Mouse (Mus musculus): ENCODE data around the gene Kdm1b. TPM values are rescaled to one million over a fixed set of nuclear protein-coding genes. Genes with fewer than 3 reads are reported as not detected.
A peak's percentile ranks its signal among the peaks of the same experiment; 100 is the strongest.

Kdm1b gene
- polyA plus RNA-seq, 1 experiment from 2014 or later = 4.8 TPM

DNA sequence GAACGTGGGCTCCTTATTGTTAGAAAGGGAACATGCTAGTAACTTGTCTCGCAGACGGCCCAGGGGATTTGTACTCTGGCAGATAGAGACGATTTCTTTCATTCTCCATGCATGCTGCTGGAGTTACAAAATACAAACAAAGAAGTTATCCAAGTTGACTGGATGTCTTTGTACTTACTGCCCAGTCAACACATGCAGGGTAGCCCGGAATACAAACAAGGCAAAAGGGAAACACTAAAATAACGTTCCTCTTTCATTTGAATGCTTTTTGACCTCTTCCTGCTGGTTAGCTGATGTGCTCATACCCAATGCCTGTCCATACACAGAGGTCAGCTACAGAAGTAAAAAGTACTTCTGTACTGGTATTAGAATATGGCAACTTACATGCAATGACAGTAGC is 5.4 kb upstream of the Kdm1b start:
- H3K4me2 ChIP-seq = no peak overlapping the region
- peaks cover 4% of the 10 kb centered on the region; the same call in 1 of the 2 replicates for H3K4me1 ChIP-seq
- H3K27ac ChIP-seq = no peak overlapping the region
- no peaks in the 10 kb centered on the region for H3K36me3 ChIP-seq
- H3K9me3 ChIP-seq (replicated peaks) = no peaks in the 10 kb centered on the region
- no peaks in the 10 kb centered on the region for H3K27me3 ChIP-seq (replicated peaks)
- no peak for ATAC-seq
- 63% methylated on average over 6 of the region's 6 CpGs for WGBS (ENCODE audit: insufficient replicate concordance)
- H3K9ac ChIP-seq = no peak overlapping the region
- H3K4me3 ChIP-seq = no peak overlapping the region

DNA sequence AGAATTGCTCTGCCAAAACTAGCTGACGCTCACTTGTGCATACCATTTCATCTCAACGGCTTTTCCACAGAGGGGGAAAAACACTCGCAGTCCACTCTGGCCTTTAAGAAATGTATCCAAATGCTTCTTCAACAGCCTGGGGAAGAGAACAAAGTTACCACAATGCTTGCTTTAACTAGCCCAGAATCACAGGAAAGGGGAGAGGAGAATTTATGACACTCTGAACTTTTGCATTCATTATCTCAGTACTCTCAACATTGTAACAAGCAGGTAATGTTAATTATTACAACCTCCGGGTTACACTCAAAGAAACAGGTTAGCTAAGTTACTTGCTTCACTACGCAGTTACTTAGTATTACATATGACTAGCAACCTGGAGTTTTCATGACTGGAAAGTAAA is 3.2 kb upstream of the Kdm1b start:
- no peak overlapping the region for H3K4me3 ChIP-seq
- peaks cover 10% of the 10 kb centered on the region for H3K27me3 ChIP-seq (replicated peaks)
- H3K4me2 ChIP-seq = no peak overlapping the region
- no peaks in the 10 kb centered on the region for H3K9me3 ChIP-seq (replicated peaks)
- WGBS (ENCODE audit: insufficient replicate concordance) = 81% methylated on average over 5 of the region's 5 CpGs
- H3K36me3 ChIP-seq = no peaks in the 10 kb centered on the region
- no peak for ATAC-seq
- H3K9ac ChIP-seq = no peak overlapping the region
- H3K27ac ChIP-seq = no peak overlapping the region
- peaks cover 18% of the 10 kb centered on the region for H3K4me1 ChIP-seq

DNA sequence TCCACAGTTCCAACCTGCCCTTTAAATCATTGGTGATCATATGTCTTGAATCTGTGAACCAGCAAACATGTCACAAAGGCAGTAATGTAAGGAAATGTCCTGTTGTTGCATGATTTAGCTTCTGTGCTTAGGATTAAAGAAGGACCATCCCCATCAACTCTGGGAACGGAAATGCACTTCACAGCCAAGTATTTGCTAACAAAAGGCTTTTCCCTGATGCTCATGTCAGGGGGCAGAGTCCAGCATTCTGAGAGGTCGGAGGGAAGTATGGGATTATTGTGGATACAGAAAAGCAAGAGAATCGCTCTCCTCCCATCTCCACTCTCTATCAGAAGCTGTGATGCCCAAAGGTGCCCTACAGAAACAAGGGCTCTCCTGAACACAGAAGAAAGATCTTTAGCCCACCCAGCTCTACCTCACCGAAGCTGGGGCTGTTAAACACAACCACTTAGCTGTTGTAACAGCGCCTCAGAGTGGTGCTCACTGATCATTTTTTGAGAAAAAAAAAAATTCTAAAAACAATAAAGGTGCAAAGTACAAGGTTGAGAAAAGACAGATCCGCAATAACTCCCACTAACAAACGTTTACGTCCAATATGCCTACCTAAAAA is 1.2 kb upstream of the Kdm1b start:
- peaks cover 18% of the 10 kb centered on the region for H3K4me1 ChIP-seq
- peak overlapping the region; percentile 82 for H3K4me3 ChIP-seq
- no peaks in the 10 kb centered on the region for H3K36me3 ChIP-seq
- peaks cover 16% of the 10 kb centered on the region for H3K27me3 ChIP-seq (replicated peaks)
- no peak overlapping the region for H3K9ac ChIP-seq
- peak overlapping the region; percentile 99 for H3K4me2 ChIP-seq
- no peak overlapping the region for H3K27ac ChIP-seq
- no peak for ATAC-seq
- no peaks in the 10 kb centered on the region for H3K9me3 ChIP-seq (replicated peaks)
- WGBS (ENCODE audit: insufficient replicate concordance) = 49% methylated on average over 8 of the region's 8 CpGs

DNA sequence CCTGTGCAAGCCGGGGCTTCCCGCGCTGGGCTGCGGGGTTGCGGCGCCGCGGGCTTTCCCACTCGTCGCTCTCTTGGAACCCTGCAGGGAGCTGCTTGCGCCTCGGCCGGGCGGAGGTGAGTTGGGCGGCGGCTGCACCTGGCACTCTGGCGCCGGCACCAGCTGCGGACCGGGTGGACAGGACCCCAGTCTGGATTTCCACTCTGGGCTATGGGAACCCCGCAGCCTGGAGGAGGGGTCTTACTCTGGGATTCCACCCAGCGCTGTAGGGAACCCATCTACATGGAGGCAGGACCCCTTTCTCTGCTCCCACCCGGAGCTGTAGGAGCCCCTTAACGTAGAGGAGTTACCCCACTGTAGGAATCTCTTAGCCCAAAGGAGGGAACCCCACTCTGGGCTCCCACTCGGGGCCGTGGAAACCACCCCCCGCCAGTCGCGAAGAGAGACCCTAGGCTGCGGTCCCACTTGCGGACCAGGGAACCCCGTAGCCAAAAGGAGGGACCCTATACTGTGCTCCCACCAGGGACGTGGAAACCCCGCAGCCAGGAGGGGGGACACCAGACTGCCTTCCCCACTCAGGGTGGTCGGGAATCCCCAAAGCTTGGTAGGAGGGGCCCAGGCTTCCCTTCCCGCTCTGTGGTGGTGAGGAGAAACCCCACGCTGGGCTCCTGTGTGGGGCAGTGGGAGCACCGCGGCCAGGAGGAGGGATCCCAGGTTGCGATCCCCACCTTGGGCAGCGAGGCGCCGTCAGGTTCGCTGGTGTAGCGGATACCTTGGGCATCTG is 726 bp downstream of the Kdm1b start:
- 0 out of 2 replicates have a peak overlapping the region, but pooled peaks have one; percentile 54 for H3K27ac ChIP-seq
- peak overlapping the region; percentile 99 for H3K4me2 ChIP-seq
- H3K9ac ChIP-seq = peak overlapping the region; percentile 78
- WGBS (ENCODE audit: insufficient replicate concordance) = 2% methylated on average over 45 of the region's 45 CpGs
- H3K9me3 ChIP-seq (replicated peaks) = no peaks in the 10 kb centered on the region
- peaks cover 18% of the 10 kb centered on the region for H3K4me1 ChIP-seq
- peak overlapping the region; percentile 82 for H3K4me3 ChIP-seq
- H3K36me3 ChIP-seq = peaks cover 5% of the 10 kb centered on the region; the same call in 1 of the 2 replicates
- ATAC-seq = peak; percentile 22
- H3K27me3 ChIP-seq (replicated peaks) = peaks cover 16% of the 10 kb centered on the region

DNA sequence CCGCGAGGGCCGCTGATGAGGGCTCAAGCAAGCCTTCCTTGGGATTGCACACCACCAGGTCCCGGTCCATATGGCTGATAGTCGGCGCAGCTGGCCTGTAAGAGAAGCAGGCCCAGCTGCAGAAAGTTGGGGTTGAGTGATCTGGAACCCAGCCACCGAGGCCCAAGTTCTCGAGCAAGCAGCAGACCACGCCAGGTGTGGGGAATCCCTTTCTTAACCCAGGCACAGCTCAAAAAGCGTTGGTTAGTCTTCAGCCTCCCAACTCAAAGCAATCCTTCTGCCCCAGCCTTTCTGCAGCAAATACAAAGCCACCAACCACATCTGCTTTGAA is 1.3 kb downstream of the Kdm1b start, which contains the start of gene Tpmt:
Tpmt (minus strand) TSS at position 121 of the 331 bp plus-strand sequence.
- peaks cover 16% of the 10 kb centered on the region for H3K27me3 ChIP-seq (replicated peaks)
- peak within 1 kb of the TSS; percentile 99 for H3K4me2 ChIP-seq
- H3K4me3 ChIP-seq = peak within 1 kb of the TSS; percentile 82
- no peak for ATAC-seq
- peaks cover 18% of the 10 kb centered on the region for H3K4me1 ChIP-seq
- H3K9ac ChIP-seq = peak within 1 kb of the TSS; percentile 78
- H3K27ac ChIP-seq = peak within 1 kb of the TSS; percentile 54
- WGBS (ENCODE audit: insufficient replicate concordance) = 26% methylated on average over 10 of the region's 10 CpGs
- H3K9me3 ChIP-seq (replicated peaks) = no peaks in the 10 kb centered on the region
- peaks cover 5% of the 10 kb centered on the region; the same call in 1 of the 2 replicates for H3K36me3 ChIP-seq

DNA sequence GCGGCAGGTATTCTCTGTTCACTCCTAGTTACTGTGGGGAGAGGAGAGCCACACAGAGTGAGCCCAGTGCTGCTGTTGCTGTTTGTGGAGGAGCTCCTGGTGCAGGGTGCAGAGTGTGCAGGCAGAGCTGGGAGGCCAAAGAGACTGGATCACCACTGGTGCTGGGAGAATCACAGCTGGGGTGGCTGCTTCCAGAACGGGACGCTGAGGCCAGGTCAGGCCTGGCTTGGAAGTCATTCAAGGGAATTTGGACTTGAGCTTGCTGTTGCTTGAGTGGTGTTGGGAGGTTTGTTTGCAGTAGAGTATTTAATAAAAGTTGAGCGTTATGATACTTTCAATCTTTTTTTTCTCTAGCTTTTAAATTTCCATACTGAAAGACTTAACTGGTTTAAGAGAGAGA is 4.7 kb downstream of the Kdm1b start:
- ATAC-seq = no peak
- WGBS (ENCODE audit: insufficient replicate concordance) = 86% methylated on average over 4 of the region's 4 CpGs
- no peak overlapping the region for H3K9ac ChIP-seq
- H3K27me3 ChIP-seq (replicated peaks) = peaks cover 16% of the 10 kb centered on the region
- H3K4me3 ChIP-seq = no peak overlapping the region
- H3K4me1 ChIP-seq = peaks cover 14% of the 10 kb centered on the region
- no peaks in the 10 kb centered on the region for H3K9me3 ChIP-seq (replicated peaks)
- no peak overlapping the region for H3K27ac ChIP-seq
- peaks cover 5% of the 10 kb centered on the region; the same call in 1 of the 2 replicates for H3K36me3 ChIP-seq
- no peak overlapping the region for H3K4me2 ChIP-seq

DNA sequence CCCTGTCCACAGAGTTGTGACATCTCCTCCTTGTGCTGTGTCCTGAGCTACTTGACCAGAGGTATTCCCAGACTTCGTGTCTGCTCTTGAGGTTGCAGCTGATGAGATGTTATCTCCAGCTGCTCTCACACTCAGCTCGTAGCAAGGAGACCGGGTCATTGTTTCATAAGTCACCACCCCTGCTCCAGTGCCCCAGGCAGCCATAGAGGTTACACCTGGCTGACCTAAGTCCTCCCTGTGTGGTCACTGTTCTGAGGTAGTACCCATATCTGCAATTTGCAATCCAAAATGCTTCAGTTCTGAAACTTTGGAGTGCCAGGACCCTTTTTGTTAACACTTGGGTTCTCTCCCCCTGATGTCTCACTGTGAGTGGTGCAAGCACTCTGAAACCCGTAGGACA is 6.7 kb downstream of the Kdm1b start:
- Histone ChIP-seq H3K4me1 (no peaks in the 10 kb centered on the region), H3K4me2 (no peak overlapping the region), H3K36me3 (peaks cover 11% of the 10 kb centered on the region; the same call in 1 of the 2 replicates), H3K9me3 (replicated peaks) (no peaks in the 10 kb centered on the region), H3K27ac (no peak overlapping the region), H3K4me3 (no peak overlapping the region), H3K9ac (no peak overlapping the region), H3K27me3 (replicated peaks) (0 out of 2 replicates have a peak, but pooled peaks cover 6% of the 10 kb centered on the region)
- WGBS (ENCODE audit: insufficient replicate concordance) = 65% methylated on average over 4 of the region's 4 CpGs
- ATAC-seq = no peak

DNA sequence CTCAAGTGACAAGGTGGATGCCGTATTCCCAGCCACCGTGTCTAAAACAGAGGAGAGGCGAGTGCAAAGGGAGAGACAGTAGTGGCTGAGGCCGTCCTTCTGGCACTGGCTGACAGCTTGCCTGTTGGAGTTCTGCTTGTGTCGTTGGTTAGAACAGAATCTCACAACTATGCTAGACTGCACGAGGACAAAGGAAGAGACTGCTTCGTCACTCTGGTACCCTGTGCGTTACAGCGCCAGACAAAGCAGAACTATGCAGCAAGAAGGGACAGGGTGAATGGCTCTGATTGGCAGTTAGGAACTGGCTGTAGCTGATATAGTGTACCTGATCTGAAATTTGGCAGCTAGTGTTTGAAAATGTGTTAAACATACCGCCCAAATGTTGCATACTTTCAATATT is 10.7 kb downstream of the Kdm1b start:
- H3K9me3 ChIP-seq (replicated peaks) = no peaks in the 10 kb centered on the region
- 74% methylated on average over 10 of the region's 10 CpGs for WGBS (ENCODE audit: insufficient replicate concordance)
- no peak overlapping the region for H3K4me3 ChIP-seq
- H3K4me1 ChIP-seq = no peaks in the 10 kb centered on the region
- ATAC-seq = no peak
- peaks cover 6% of the 10 kb centered on the region; the same call in 1 of the 2 replicates for H3K36me3 ChIP-seq
- no peaks in the 10 kb centered on the region for H3K27me3 ChIP-seq (replicated peaks)
- no peak overlapping the region for H3K9ac ChIP-seq
- H3K27ac ChIP-seq = no peak overlapping the region
- no peak overlapping the region for H3K4me2 ChIP-seq

DNA sequence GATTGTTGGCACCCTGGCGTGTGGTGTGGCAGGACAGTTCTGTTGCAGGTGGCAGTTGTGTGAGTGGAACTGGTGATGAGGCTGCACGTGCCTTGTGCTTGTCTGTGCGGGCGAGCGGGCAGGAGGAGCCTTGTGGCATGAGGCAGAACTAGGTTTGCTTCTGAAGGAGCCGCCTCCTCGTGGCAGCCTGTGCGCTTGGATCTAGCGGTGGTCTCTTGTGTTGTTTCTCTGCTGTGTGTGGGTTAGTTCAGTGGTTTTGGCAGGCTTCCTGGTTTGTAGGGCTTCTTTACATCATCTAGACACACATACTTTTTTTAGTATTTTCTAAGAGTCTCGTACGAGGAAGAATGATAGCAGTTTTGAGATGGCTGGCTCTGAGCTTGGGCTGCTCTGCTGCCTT is 12.8 kb downstream of the Kdm1b start:
- Histone ChIP-seq H3K4me3 (no peak overlapping the region), H3K36me3 (peaks cover 13% of the 10 kb centered on the region; the same call in 1 of the 2 replicates), H3K9me3 (replicated peaks) (no peaks in the 10 kb centered on the region), H3K27ac (no peak overlapping the region), H3K27me3 (replicated peaks) (no peaks in the 10 kb centered on the region), H3K4me2 (no peak overlapping the region), H3K9ac (no peak overlapping the region), H3K4me1 (no peaks in the 10 kb centered on the region)
- no peak for ATAC-seq
- 77% methylated on average over 11 of the region's 11 CpGs for WGBS (ENCODE audit: insufficient replicate concordance)

DNA sequence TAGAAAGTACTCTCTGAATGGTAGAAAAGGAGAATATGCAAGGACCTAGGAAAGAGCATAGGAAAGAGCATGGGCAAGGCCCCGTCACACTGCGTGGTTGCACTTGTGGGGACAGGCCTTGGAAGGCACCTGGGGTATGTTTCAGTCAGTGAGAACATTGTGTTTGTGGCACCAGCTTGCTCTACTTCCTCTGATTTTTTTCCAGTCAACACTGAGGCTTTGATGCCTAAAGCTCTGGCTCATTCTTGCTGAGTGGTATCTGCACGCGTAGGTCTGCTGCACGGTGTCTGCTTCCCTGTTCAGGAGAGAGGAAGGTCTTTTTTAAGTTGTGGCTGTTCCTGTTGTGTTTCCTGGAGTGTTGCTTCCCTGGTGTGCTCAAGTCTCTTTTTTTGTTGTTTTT is 13.5 kb downstream of the Kdm1b start:
- 74% methylated on average over 5 of the region's 5 CpGs for WGBS (ENCODE audit: insufficient replicate concordance)
- no peak overlapping the region for H3K4me3 ChIP-seq

DNA sequence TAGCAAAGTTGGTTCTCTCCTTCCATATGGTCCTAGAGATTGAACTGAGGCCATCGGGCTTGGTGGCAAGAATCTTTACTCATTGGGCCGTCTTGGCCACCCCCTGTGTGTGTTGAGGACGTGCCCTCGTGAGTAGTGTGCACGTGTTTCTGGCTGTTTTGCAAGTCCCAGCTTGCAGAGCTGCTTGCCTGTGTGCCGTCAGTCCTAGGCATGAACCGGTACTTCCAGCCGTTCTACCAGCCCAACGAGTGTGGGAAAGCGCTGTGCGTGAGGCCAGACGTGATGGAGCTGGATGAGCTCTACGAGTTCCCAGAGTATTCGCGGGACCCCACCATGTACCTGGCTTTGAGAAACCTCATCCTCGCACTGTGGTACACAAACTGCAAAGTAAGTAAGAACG is 19.5 kb downstream of the Kdm1b start:
- 86% methylated on average over 17 of the region's 17 CpGs for WGBS (ENCODE audit: insufficient replicate concordance)
- Histone ChIP-seq H3K36me3 (peaks cover 28% of the 10 kb centered on the region), H3K27ac (no peak overlapping the region), H3K27me3 (replicated peaks) (no peaks in the 10 kb centered on the region), H3K9me3 (replicated peaks) (no peaks in the 10 kb centered on the region), H3K4me3 (no peak overlapping the region), H3K9ac (no peak overlapping the region), H3K4me1 (no peaks in the 10 kb centered on the region), H3K4me2 (no peak overlapping the region)
- ATAC-seq = no peak

More for the DNA sequence above, 13.5 kb downstream of the Kdm1b start:
- no peaks in the 10 kb centered on the region for H3K4me1 ChIP-seq
- H3K9ac ChIP-seq = no peak overlapping the region
- no peak for ATAC-seq
- H3K27me3 ChIP-seq (replicated peaks) = no peaks in the 10 kb centered on the region
- no peak overlapping the region for H3K27ac ChIP-seq
- no peak overlapping the region for H3K4me2 ChIP-seq
- H3K9me3 ChIP-seq (replicated peaks) = no peaks in the 10 kb centered on the region
- peaks cover 13% of the 10 kb centered on the region; the same call in 1 of the 2 replicates for H3K36me3 ChIP-seq

DNA sequence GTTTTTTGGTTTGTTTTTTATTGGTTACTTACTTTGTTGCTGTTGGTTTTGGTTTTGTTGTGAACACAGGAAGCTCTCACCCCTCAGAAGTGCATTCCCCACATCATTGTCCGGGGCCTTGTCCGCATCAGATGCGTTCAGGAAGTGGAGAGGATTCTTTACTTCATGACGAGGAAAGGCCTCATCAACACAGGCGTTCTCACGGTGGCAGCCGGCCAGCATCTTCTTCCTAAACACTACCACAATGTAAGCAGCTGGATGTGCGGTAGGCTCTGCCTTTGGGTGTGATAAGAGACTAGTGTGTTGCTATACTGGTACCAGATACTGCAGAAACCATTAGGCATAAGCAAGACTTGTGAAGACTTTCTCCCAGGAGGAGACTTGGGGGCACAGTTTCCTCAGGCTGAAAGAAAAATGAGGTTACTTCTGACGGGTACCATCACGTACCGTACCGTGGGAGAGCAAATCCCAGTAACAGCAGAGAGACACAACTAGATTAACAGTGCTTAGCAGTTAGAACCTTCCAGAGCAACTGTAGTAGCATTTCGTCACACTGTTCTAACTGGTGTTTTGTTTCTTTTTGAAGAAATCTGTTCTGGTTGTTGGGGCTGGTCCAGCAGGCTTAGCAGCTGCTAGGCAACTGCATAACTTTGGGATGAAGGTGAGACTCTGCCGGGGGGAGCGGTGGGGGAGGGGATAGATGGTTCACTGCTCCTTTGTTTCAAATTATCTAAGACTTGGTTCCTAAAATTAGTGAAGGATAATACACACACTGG is 20.9 kb downstream of the Kdm1b start:
- H3K9me3 ChIP-seq (replicated peaks) = no peaks in the 10 kb centered on the region
- 75% methylated on average over 15 of the region's 15 CpGs for WGBS (ENCODE audit: insufficient replicate concordance)
- no peaks in the 10 kb centered on the region for H3K27me3 ChIP-seq (replicated peaks)

More for the DNA sequence above, 20.9 kb downstream of the Kdm1b start:
- no peak overlapping the region for H3K9ac ChIP-seq
- H3K4me3 ChIP-seq = no peak overlapping the region
- no peak overlapping the region for H3K4me2 ChIP-seq
- no peak overlapping the region for H3K27ac ChIP-seq
- no peaks in the 10 kb centered on the region for H3K4me1 ChIP-seq
- H3K36me3 ChIP-seq = peaks cover 28% of the 10 kb centered on the region
- no peak for ATAC-seq
